Mouse (Mus musculus): ENCODE results near the gene Phospho2. TPM values are rescaled to one million over a fixed set of nuclear protein-coding genes. Genes with fewer than 3 reads are reported as not detected.
"Not testable (repeated sequence)": the region's sequence is repeated elsewhere in the genome, so short reads cannot be mapped to it uniquely, and the experiment has no call there.

Phospho2 gene
- 10 to 100 TPM; 27.7 to 28.4 TPM for total RNA-seq (2021)
- long read RNA-seq, experiment 1, transcript Phospho2-201 (4 exons, 2,260 nt): major isoform, 27 of 40 reads
- long read RNA-seq, experiment 1, transcript Phospho2-202 (4 exons, 2,194 nt): minor isoform, 9 of 40 reads
- long read RNA-seq, experiment 1, partial matches to known transcripts: 0 of 40 reads
- long read RNA-seq, experiment 1, other reads (novel, unspliced or antisense): 2 of 40 reads
- long read RNA-seq, experiment 2, transcript Phospho2-202 (4 exons, 2,194 nt): minor isoform, 6 of 65 reads
- long read RNA-seq, experiment 2, transcript Phospho2-201 (4 exons, 2,260 nt): major isoform, 54 of 65 reads
- long read RNA-seq, experiment 2, partial matches to known transcripts: 0 of 65 reads
- long read RNA-seq, experiment 2, other reads (novel, unspliced or antisense): 5 of 65 reads

- peak; percentile 96 to 98 for DNase-seq (ENCODE audit: low spot score in 2 of 2)
These were observed at the start of gene Phospho2, which contains the start of gene Ccdc173 for GRCm38 (mm10) chr2:69789429-69790069. Gene Phospho2, plus strand, starts transcription at chr2:69789623. Gene Ccdc173, minus strand, starts transcription at chr2:69789575.

- no peak for DNase-seq (ENCODE audit: low spot score in 2 of 2)
These were observed 44.3 kb upstream of the Phospho2 start for GRCm38 (mm10) chr2:69745091-69745490.

- no peak for DNase-seq (ENCODE audit: low spot score in 2 of 2)
These were observed 28.4 kb upstream of the Phospho2 start for GRCm38 (mm10) chr2:69760980-69761379.

- no peak for DNase-seq (ENCODE audit: low spot score in 2 of 2)
These were observed 26.1 kb upstream of the Phospho2 start for GRCm38 (mm10) chr2:69763340-69763739.

GRCm38 (mm10) chr2:69764716-69765115, 24.7 kb upstream of the Phospho2 start:
- no peak for DNase-seq (ENCODE audit: low spot score in 2 of 2)

GRCm38 (mm10) chr2:69773331-69773730, 16.1 kb upstream of the Phospho2 start:
- DNase-seq (ENCODE audit: low spot score in 2 of 2): no peak

GRCm38 (mm10) chr2:69777985-69778835, 11.2 kb upstream of the Phospho2 start:
- no peak for DNase-seq (ENCODE audit: low spot score in 2 of 2)

- DNase-seq (ENCODE audit: low spot score in 2 of 2): no peak
These were observed 10.6 kb upstream of the Phospho2 start for GRCm38 (mm10) chr2:69778836-69779177.

- DNase-seq (ENCODE audit: low spot score in 2 of 2): no peak
These were observed 449 bp upstream of the Phospho2 start for GRCm38 (mm10) chr2:69788974-69789373.

- DNase-seq (ENCODE audit: low spot score in 2 of 2): peak; percentile 82 to 90
These were observed 862 bp downstream of the Phospho2 start for GRCm38 (mm10) chr2:69790285-69790684.

GRCm38 (mm10) chr2:69790722-69791121, 1.3 kb downstream of the Phospho2 start:
- DNase-seq (ENCODE audit: low spot score in 2 of 2): no peak

GRCm38 (mm10) chr2:69802911-69803312, 13.5 kb downstream of the Phospho2 start:
- DNase-seq (ENCODE audit: low spot score in 2 of 2): peak; percentile 79 to 84

GRCm38 (mm10) chr2:69803756-69804155, 14.3 kb downstream of the Phospho2 start:
- DNase-seq (ENCODE audit: low spot score in 2 of 2): no peak

- DNase-seq (ENCODE audit: low spot score in 2 of 2): not testable (repeated sequence)
These were observed 15.2 kb downstream of the Phospho2 start for GRCm38 (mm10) chr2:69804663-69805062.

GRCm38 (mm10) chr2:69810169-69810568, 20.7 kb downstream of the Phospho2 start:
- DNase-seq (ENCODE audit: low spot score in 2 of 2): peak in 1 of 2 experiments; percentile 15

- DNase-seq (ENCODE audit: low spot score in 2 of 2): not testable (repeated sequence)
These were observed 21.9 kb downstream of the Phospho2 start for GRCm38 (mm10) chr2:69811349-69811748.

GRCm38 (mm10) chr2:69816575-69816974, 27.2 kb downstream of the Phospho2 start:
- no peak for DNase-seq (ENCODE audit: low spot score in 2 of 2)

GRCm38 (mm10) chr2:69818350-69819085, 29.1 kb downstream of the Phospho2 start:
- DNase-seq (ENCODE audit: low spot score in 2 of 2): no peak

- no peak for DNase-seq (ENCODE audit: low spot score in 2 of 2)
These were observed 30.8 kb downstream of the Phospho2 start for GRCm38 (mm10) chr2:69820201-69820600.

- no peak for DNase-seq (ENCODE audit: low spot score in 2 of 2)
These were observed 32.3 kb downstream of the Phospho2 start, which contains the start of gene Klhl23 for GRCm38 (mm10) chr2:69821711-69822110. Gene Klhl23, plus strand, starts transcription at chr2:69821944.
